Mouse (Mus musculus) G1E (cell line): Measurements from ENCODE around the gene Cdiptos.

Experiments used
- CTCF ChIP-seq: IDR thresholded peaks from 2 replicates; pipeline ENCODE4 v1.5.1; 2012; ENCODE audit warnings: low read depth, low read length, inconsistent platforms, mixed read lengths
- GATA1 ChIP-seq: IDR thresholded peaks from 2 replicates; pipeline ENCODE4 v1.6.1; 2012; ENCODE audit warnings: borderline replicate concordance, low read length, inconsistent platforms, mixed read lengths
- TAL1 ChIP-seq: conservative IDR thresholded peaks from 2 replicates; pipeline ENCODE4 v1.6.1; 2012; ENCODE audit warnings: low read depth, low read length, inconsistent platforms, mixed read lengths

DNA sequence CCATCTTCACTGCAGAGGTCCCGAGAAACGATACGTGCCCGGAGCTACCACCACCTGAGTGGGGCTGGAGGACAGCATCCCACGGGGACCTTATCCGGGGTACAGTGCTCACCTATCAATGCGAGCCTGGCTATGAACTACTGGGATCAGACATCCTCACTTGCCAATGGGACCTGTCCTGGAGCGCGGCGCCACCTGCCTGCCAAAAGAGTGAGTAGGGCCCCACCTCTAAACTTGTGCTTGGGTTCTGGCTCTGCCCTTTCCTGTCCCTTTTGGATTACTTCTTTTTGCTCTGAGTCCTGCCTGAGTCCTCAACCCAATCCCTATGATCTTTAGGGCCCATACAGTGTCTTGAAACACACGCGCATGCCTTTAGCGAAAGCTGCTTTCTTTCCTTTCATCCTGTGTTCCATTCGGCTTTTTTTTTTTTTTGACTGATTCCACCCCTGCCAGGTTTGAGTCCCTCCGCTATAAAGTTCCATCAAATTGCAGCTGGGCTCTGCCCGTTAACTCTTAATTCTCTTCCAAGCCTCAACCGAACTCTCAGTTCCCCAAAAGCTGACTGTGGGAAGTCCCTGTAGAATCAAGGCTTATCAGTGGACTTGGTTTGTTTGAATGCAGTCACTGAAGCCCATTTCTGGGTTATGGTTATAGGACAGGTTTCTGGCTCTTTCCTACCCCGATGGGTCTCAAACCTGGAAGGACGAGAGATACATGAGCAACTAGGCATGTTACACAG lies 12.2 kb downstream of the Cdiptos start:
- no peak for TF ChIP-seq CTCF
- no peak for TF ChIP-seq GATA1
- TF ChIP-seq TAL1 = no peak
